Mouse (Mus musculus): Measurements from ENCODE around the gene Adam12.

Gene Adam12

GRCm38 (mm10) chr7:134224741-134225612, 7.0 kb downstream of the Adam12 start:
- DNase-seq = peak; percentile 85 to 88

GRCm38 (mm10) chr7:134224421-134224740, 7.6 kb downstream of the Adam12 start:
- peak; percentile 57 to 59 for DNase-seq

- peak; percentile 94 to 96 for DNase-seq
These were observed 8.3 kb downstream of the Adam12 start for GRCm38 (mm10) chr7:134223444-134224161.

GRCm38 (mm10) chr7:134207956-134208355, 24.0 kb downstream of the Adam12 start:
- DNase-seq = peak; percentile 85 to 92

- no peak for DNase-seq
These were observed 38.9 kb downstream of the Adam12 start for GRCm38 (mm10) chr7:134193089-134193488.

GRCm38 (mm10) chr7:134190101-134190500, 41.8 kb downstream of the Adam12 start:
- DNase-seq = no peak

- peak; percentile 23 to 35 for DNase-seq
These were observed 43.4 kb downstream of the Adam12 start for GRCm38 (mm10) chr7:134188565-134188964.

- DNase-seq = no peak
These were observed 44.0 kb downstream of the Adam12 start for GRCm38 (mm10) chr7:134187946-134188345.

- peak; percentile 23 to 53 for DNase-seq
These were observed 45.4 kb downstream of the Adam12 start for GRCm38 (mm10) chr7:134186497-134186896.

- no peak for DNase-seq
These were observed 46.2 kb downstream of the Adam12 start for GRCm38 (mm10) chr7:134185751-134186150.

GRCm38 (mm10) chr7:134181717-134182116, 50.2 kb downstream of the Adam12 start:
- no peak for DNase-seq

GRCm38 (mm10) chr7:134181056-134181455, 50.9 kb downstream of the Adam12 start:
- DNase-seq = peak; percentile 79 to 83

GRCm38 (mm10) chr7:134177051-134177450, 54.9 kb downstream of the Adam12 start:
- DNase-seq = no peak

GRCm38 (mm10) chr7:134175201-134175600, 56.7 kb downstream of the Adam12 start:
- DNase-seq = no peak

- DNase-seq = no peak
These were observed 58.4 kb downstream of the Adam12 start for GRCm38 (mm10) chr7:134173442-134174090.

- DNase-seq = peak; percentile 83 to 88
These were observed 61.6 kb downstream of the Adam12 start for GRCm38 (mm10) chr7:134170180-134170910.

GRCm38 (mm10) chr7:134169780-134170179, 62.2 kb downstream of the Adam12 start:
- DNase-seq = no peak

- DNase-seq = no peak
These were observed 64.4 kb downstream of the Adam12 start for GRCm38 (mm10) chr7:134167586-134167985.

- peak; percentile 52 to 71 for DNase-seq
These were observed 68.2 kb downstream of the Adam12 start for GRCm38 (mm10) chr7:134163751-134164150.

GRCm38 (mm10) chr7:134162886-134163285, 69.1 kb downstream of the Adam12 start:
- DNase-seq = no peak

GRCm38 (mm10) chr7:134159608-134160007, 72.3 kb downstream of the Adam12 start:
- DNase-seq = no peak

GRCm38 (mm10) chr7:134151330-134151729, 80.6 kb downstream of the Adam12 start:
- no peak for DNase-seq

- DNase-seq = peak; percentile 47 to 51
These were observed 81.6 kb downstream of the Adam12 start for GRCm38 (mm10) chr7:134150305-134150704.

All from cerebellum, postnatal 10 days (tissue).